Mouse (Mus musculus): Measurements from ENCODE around the gene Dgke. TPM values are rescaled to one million over a fixed set of nuclear protein-coding genes. Genes with fewer than 3 reads are reported as not detected.
"Not testable (repeated sequence)": the region's sequence is repeated elsewhere in the genome, so short reads cannot be mapped to it uniquely, and the experiment has no call there.

Gene Dgke
- polyA plus RNA-seq, 1 experiment from 2014 or later: 9.5 TPM

DNA sequence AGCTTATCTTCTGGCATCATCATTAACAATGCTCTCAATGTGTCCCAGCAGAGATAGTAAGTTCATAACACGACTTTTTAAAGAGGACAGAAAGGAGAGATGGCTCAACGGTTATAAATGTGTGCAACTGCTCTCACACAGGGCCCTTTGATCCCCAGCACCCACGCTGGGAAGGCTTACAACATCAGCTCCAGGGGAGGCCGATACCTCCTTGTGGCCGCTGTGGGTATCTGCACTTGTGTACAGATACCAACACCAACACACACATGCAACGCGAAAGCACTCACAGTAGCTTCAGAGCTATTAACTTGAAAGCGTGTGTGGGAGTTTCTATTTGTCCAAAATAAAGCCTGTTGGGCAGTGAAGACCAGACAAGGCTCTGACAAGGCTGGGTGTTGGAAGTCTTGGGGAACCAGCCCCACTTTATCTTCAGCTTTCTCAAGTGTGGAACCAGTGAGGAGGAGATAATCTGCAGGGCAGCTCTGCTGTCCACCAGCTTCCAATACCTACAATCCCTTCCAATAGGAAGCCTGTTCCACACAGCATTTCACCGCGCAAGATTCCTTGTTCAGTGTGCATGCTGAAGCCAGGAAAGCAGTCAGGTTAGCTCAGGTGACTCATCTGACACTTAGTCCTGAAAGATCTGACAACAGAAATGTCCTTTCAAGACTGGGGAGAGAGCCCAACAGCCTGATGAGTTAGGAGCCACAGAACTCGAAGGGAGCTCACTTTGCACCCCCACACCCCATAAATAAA lies 8.0 kb downstream of the Dgke start:
- peaks cover 4% of the 10 kb centered on the region; the same call in 1 of the 2 replicates for H3K36me3 ChIP-seq
- peaks cover 22% of the 10 kb centered on the region for H3K4me1 ChIP-seq
- no peaks in the 10 kb centered on the region for H3K27me3 ChIP-seq
- no peak for ATAC-seq (ENCODE audit: low FRiP score, low read depth)
- 77% methylated on average over 11 of the region's 11 CpGs for WGBS
- H3K9ac ChIP-seq (replicated peaks): peak overlapping the region; percentile 76; the same call in 1 of the 2 replicates
- H3K9me3 ChIP-seq: no peaks in the 10 kb centered on the region
- H3K27ac ChIP-seq (replicated peaks): no peak overlapping the region
- peak overlapping the region; percentile 65 for H3K4me3 ChIP-seq
- peak overlapping the region; percentile 87 for H3K4me2 ChIP-seq (replicated peaks)

GRCm38 (mm10) chr11:89055931-89056690 lies 10.5 kb downstream of the Dgke start:
- H3K27me3 ChIP-seq: no peaks in the 10 kb centered on the region
- WGBS: 79% methylated on average over 13 of the region's 13 CpGs
- peaks cover 13% of the 10 kb centered on the region for H3K36me3 ChIP-seq
- peaks cover 22% of the 10 kb centered on the region for H3K4me1 ChIP-seq
- no peak overlapping the region for H3K4me2 ChIP-seq (replicated peaks)
- H3K4me3 ChIP-seq: no peak overlapping the region
- H3K9me3 ChIP-seq: no peaks in the 10 kb centered on the region
- no peak for ATAC-seq (ENCODE audit: low FRiP score, low read depth)
- H3K9ac ChIP-seq (replicated peaks): no peak overlapping the region
- H3K27ac ChIP-seq (replicated peaks): no peak overlapping the region

DNA sequence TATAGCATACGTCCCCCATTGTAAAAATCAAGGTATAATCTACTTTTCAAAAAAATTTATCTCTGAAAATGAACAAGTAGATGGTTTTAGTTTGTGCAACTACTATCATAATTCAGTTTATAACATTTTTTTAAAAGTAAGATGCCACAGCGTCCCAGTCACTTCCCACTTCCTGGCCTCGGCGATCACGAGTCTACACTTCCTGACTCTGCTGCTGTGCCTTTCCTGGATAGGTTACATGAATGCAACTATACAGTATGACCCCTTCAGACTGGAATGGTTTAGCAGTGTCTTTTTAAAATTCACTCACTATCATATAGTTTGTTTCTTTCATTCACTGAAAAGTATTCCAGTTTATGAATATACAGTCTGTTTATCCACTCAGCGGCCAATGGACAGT lies 14.9 kb downstream of the Dgke start:
- Histone ChIP-seq H3K4me2 (replicated peaks) (no peak overlapping the region), H3K36me3 (peaks cover 42% of the 10 kb centered on the region), H3K9ac (replicated peaks) (no peak overlapping the region), H3K27me3 (no peaks in the 10 kb centered on the region), H3K27ac (replicated peaks) (no peak overlapping the region), H3K4me1 (0 out of 2 replicates have a peak, but pooled peaks cover 2% of the 10 kb centered on the region), H3K4me3 (no peak overlapping the region), H3K9me3 (no peaks in the 10 kb centered on the region)
- no peak for ATAC-seq (ENCODE audit: low FRiP score, low read depth)
- 94% methylated on average over 6 of the region's 6 CpGs for WGBS

DNA sequence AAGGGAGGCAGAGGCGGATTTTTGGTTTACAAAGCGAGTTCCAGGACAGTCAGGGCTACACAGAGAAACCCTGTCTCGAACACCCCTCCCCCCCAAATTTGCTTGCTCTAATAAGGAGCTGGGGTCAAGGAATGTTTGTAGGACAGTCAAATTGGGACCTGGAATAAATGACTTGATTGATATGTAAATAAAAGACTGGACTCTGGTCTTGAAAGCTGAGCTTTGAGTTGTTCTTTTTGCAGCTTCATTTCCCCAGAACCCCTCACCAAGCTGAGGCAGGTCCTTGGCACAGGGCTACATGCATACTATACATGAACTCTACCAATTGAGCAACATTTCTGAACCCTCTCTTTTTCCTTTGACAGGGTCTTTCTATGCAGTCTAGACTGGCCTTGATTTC lies 20.6 kb downstream of the Dgke start:
- Histone ChIP-seq H3K9ac (replicated peaks) (no peak overlapping the region), H3K4me1 (no peaks in the 10 kb centered on the region), H3K27ac (replicated peaks) (no peak overlapping the region), H3K4me3 (no peak overlapping the region), H3K36me3 (peaks cover 74% of the 10 kb centered on the region), H3K9me3 (peaks cover 7% of the 10 kb centered on the region), H3K4me2 (replicated peaks) (no peak overlapping the region), H3K27me3 (no peaks in the 10 kb centered on the region)
- ATAC-seq (ENCODE audit: low FRiP score, low read depth): no peak
- 99% methylated on average over 3 of the region's 3 CpGs for WGBS

DNA sequence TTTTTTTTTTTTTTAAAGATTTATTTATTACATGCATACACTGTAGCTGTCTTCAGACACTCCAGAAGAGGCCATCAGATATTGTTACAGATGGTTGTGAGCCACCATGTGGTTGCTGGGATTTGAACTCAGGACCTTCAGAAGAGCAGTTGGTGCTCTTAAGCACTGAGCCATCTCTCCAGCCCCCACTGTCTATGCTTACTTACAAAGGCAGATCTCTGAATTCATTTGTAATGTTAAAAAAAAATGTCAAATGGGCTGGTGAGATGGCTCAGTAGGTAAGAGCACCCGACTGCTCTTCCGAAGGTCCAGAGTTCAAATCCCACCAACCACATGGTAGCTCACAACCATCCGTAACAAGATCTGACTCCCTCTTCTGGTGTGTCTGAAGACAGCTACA lies 21.1 kb downstream of the Dgke start:
- not testable (repeated sequence) for H3K27me3 ChIP-seq; H3K9me3 ChIP-seq; H3K4me3 ChIP-seq; H3K27ac ChIP-seq (replicated peaks); ATAC-seq (ENCODE audit: low FRiP score, low read depth); H3K4me2 ChIP-seq (replicated peaks); H3K9ac ChIP-seq (replicated peaks); H3K4me1 ChIP-seq
- 96% methylated on average over 3 of the region's 3 CpGs for whole genome bisulfite sequencing
- H3K36me3 ChIP-seq: peaks cover 74% of the 10 kb centered on the region

DNA sequence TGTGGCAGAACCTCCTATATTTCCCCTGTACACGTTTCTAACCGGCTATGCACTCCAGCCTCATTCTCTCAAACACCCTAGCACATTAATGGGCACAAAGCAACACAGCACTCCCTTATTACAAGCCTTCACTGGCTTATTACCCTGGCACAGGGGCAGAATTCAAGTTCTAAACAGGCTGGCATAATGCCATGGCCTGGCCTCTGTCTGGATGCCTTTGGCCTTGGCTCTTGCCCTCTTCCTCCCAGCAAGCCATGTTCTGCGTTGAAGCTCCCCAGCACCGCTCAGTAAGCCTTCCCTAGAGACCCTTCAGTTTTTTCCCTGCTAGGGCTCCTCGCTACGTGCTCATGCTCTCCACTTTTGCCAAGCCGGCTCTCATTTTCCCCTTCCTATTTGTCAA lies 23.6 kb downstream of the Dgke start:
- peaks cover 82% of the 10 kb centered on the region for H3K36me3 ChIP-seq
- 92% methylated on average over 7 of the region's 7 CpGs for WGBS

GRCm38 (mm10) chr11:89041073-89041472 lies 25.6 kb downstream of the Dgke start:
- not testable (repeated sequence) for H3K4me1 ChIP-seq; H3K27me3 ChIP-seq; ATAC-seq (ENCODE audit: low FRiP score, low read depth); H3K4me3 ChIP-seq; H3K9ac ChIP-seq (replicated peaks); H3K27ac ChIP-seq (replicated peaks); H3K9me3 ChIP-seq; H3K4me2 ChIP-seq (replicated peaks)
- WGBS: 88% methylated on average over 6 of the region's 7 CpGs
- H3K36me3 ChIP-seq: peaks cover 75% of the 10 kb centered on the region

More for the DNA sequence above, 23.6 kb downstream of the Dgke start:
- Histone ChIP-seq H3K9me3 (peaks cover 7% of the 10 kb centered on the region), H3K4me1 (no peaks in the 10 kb centered on the region), H3K27ac (replicated peaks) (no peak overlapping the region), H3K4me3 (no peak overlapping the region), H3K27me3 (no peaks in the 10 kb centered on the region), H3K4me2 (replicated peaks) (no peak overlapping the region), H3K9ac (replicated peaks) (no peak overlapping the region)
- ATAC-seq (ENCODE audit: low FRiP score, low read depth): no peak

GRCm38 (mm10) chr11:89039325-89039724 lies 27.3 kb downstream of the Dgke start:
- H3K36me3 ChIP-seq: peaks cover 58% of the 10 kb centered on the region
- 27% methylated on average over 3 of the region's 3 CpGs for WGBS
- no peaks in the 10 kb centered on the region for H3K27me3 ChIP-seq
- H3K9ac ChIP-seq (replicated peaks): no peak overlapping the region
- no peaks in the 10 kb centered on the region for H3K9me3 ChIP-seq
- H3K4me1 ChIP-seq: no peaks in the 10 kb centered on the region
- H3K27ac ChIP-seq (replicated peaks): no peak overlapping the region
- H3K4me2 ChIP-seq (replicated peaks): no peak overlapping the region
- ATAC-seq (ENCODE audit: low FRiP score, low read depth): no peak
- no peak overlapping the region for H3K4me3 ChIP-seq

DNA sequence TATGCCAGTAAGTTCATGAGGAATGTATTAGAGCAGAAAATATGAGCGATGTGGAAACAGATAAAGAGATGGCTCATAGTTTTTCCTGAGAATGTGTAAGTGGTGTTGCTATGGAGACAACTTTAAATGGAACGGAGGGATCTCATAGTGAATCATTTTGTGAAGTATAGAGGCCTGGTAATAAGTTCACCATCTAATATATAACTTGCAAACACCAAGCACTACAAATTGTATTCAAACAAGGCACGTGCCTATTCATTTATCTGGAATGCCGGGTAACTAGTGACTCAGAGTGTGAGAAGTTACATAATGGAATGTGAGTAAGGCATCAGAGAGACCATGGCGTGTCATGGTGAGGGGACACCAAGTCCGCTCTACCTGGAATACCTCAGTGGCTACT lies 28.2 kb downstream of the Dgke start:
- H3K27me3 ChIP-seq: no peaks in the 10 kb centered on the region
- ATAC-seq (ENCODE audit: low FRiP score, low read depth): no peak
- H3K9me3 ChIP-seq: no peaks in the 10 kb centered on the region
- H3K36me3 ChIP-seq: peaks cover 53% of the 10 kb centered on the region
- H3K4me3 ChIP-seq: no peak overlapping the region
- H3K4me2 ChIP-seq (replicated peaks): no peak overlapping the region
- 91% methylated on average over 6 of the region's 6 CpGs for WGBS
- H3K9ac ChIP-seq (replicated peaks): no peak overlapping the region
- no peak overlapping the region for H3K27ac ChIP-seq (replicated peaks)
- no peaks in the 10 kb centered on the region for H3K4me1 ChIP-seq

GRCm38 (mm10) chr11:89035552-89035951 lies 31.1 kb downstream of the Dgke start:
- peaks cover 30% of the 10 kb centered on the region for H3K36me3 ChIP-seq
- no peak overlapping the region for H3K4me3 ChIP-seq
- no peak for ATAC-seq (ENCODE audit: low FRiP score, low read depth)
- no peaks in the 10 kb centered on the region for H3K4me1 ChIP-seq
- no peak overlapping the region for H3K4me2 ChIP-seq (replicated peaks)
- H3K9ac ChIP-seq (replicated peaks): no peak overlapping the region
- H3K9me3 ChIP-seq: no peaks in the 10 kb centered on the region
- whole genome bisulfite sequencing: 79% methylated on average over 3 of the region's 3 CpGs
- no peaks in the 10 kb centered on the region for H3K27me3 ChIP-seq
- no peak overlapping the region for H3K27ac ChIP-seq (replicated peaks)

DNA sequence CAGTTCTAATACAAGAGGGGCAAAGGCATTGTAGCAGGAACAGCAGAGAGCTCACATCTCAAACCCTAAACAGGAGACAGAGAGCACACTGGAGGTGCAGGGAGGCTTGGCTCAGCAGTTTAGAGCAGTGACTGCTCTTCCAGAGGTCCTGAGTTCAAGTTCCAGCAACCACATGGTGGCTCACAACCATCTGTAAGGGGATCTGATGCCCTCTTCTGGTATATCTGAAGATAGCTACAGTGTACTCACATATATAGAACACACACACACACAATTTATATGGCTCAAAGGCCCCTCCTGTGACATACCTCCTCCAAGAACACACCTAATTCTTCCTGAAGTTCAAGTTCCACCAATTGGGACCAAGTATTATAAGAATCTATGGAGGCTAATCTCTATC lies 32.1 kb downstream of the Dgke start:
- no peak overlapping the region for H3K4me3 ChIP-seq
- ATAC-seq (ENCODE audit: low FRiP score, low read depth): no peak

GRCm38 (mm10) chr11:89031189-89031588 lies 35.5 kb downstream of the Dgke start:
- no peak overlapping the region for H3K9ac ChIP-seq (replicated peaks)
- H3K27me3 ChIP-seq: no peaks in the 10 kb centered on the region
- WGBS: 71% methylated on average over 1 of the region's 1 CpGs
- H3K4me3 ChIP-seq: no peak overlapping the region
- H3K4me1 ChIP-seq: no peaks in the 10 kb centered on the region
- H3K27ac ChIP-seq (replicated peaks): no peak overlapping the region
- ATAC-seq (ENCODE audit: low FRiP score, low read depth): no peak
- H3K9me3 ChIP-seq: no peaks in the 10 kb centered on the region
- H3K4me2 ChIP-seq (replicated peaks): no peak overlapping the region
- H3K36me3 ChIP-seq: no peaks in the 10 kb centered on the region

More for the DNA sequence above, 32.1 kb downstream of the Dgke start:
- H3K27ac ChIP-seq (replicated peaks): no peak overlapping the region
- no peaks in the 10 kb centered on the region for H3K9me3 ChIP-seq
- H3K36me3 ChIP-seq: peaks cover 20% of the 10 kb centered on the region
- H3K9ac ChIP-seq (replicated peaks): no peak overlapping the region
- no peak overlapping the region for H3K4me2 ChIP-seq (replicated peaks)
- H3K27me3 ChIP-seq: no peaks in the 10 kb centered on the region
- no peaks in the 10 kb centered on the region for H3K4me1 ChIP-seq
